Mouse (Mus musculus) forebrain, embryonic 12.5 days (tissue): ENCODE data around the gene Tmem179b. TPM values are rescaled to one million over a fixed set of nuclear protein-coding genes. Genes with fewer than 3 reads are reported as not detected.

Source experiments
- ATAC-seq: fragments of 200-750 bp; cut with Nextera tagmentation; 2 replicates; pipeline ENCODE4 v1.8.0; 2017; ENCODE audit warnings: moderate TSS enrichment; ENCODE audit not compliant: low FRiP score
- H3K27ac ChIP-seq: fragments of 300-500 bp; sonication (generic); 2 replicates; pipeline ENCODE4 v1.5.1; 2016; ENCODE audit warnings: mild to moderate bottlenecking
- H3K27me3 ChIP-seq: fragments of 300-500 bp; sonication (generic); 2 replicates; pipeline ENCODE4 v1.6.1; 2016; ENCODE audit warnings: mild to moderate bottlenecking
- H3K36me3 ChIP-seq: fragments of 300-500 bp; sonication (generic); replicated peaks from 2 replicates; pipeline ENCODE4 v1.6.1; 2016; ENCODE audit warnings: mild to moderate bottlenecking
- H3K4me1 ChIP-seq: fragments of 300-500 bp; sonication (generic); 2 replicates; pipeline ENCODE4 v1.6.1; 2016
- H3K4me2 ChIP-seq: fragments of 300-500 bp; sonication (generic); 2 replicates; pipeline ENCODE4 v1.6.1; 2016; ENCODE audit warnings: mild to moderate bottlenecking, moderate library complexity
- H3K4me3 ChIP-seq: fragments of 300-500 bp; sonication (generic); replicated peaks from 2 replicates; pipeline ENCODE4 v1.5.1; 2016; ENCODE audit warnings: mild to moderate bottlenecking
- H3K9ac ChIP-seq: fragments of 300-500 bp; sonication (generic); 2 replicates; pipeline ENCODE4 v1.6.1; 2016; ENCODE audit warnings: mild to moderate bottlenecking
- H3K9me3 ChIP-seq: fragments of 300-500 bp; sonication (generic); 2 replicates; pipeline ENCODE4 v1.6.1; 2016
- whole genome bisulfite sequencing: fragments of 180-500 bp; shearing (Covaris S2); methylation state at CpG from one replicate; pipeline ENCODE4 v1.1.7; 2016; 5-methylcytosine and 5-hydroxymethylcytosine counted together
- microRNA-seq: library from miRNA; unstranded; fragments of <30 nt; microRNA quantifications from one replicate; pipeline ENCODE4, GENCODE M21; 2017
- polyA plus RNA-seq: library from polyadenylated mRNA; unstranded; fragments of >200 nt; fragmentation: Nextera tagmentation; extraction: Ambion mirVana; gene quantifications from 2 replicates; pipeline ENCODE4 v1.2.1, GENCODE M21; 2016

Tmem179b gene
- polyA plus RNA-seq, 1 experiment from 2014 or later: 36.9 TPM

DNA sequence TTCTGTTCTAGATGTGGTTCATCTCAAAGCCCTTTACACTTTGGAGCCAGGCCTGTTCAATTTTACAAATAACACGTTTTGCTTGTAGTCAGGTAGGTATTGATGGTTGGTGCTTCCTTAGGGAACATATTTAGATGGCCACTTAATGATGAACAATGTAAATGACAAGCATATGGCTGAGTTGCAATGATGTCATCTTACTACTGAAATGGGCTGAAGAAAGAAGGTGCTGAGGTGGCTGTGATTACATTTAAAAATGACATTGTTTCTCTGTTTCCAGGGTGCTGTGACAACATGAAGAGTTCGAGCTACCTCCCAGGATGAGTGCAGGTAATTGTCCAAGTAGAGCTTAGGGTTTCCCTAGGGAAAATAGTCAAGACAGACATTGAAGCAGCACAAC is 49.9 kb downstream of the Tmem179b start:
- peaks cover 29% of the 10 kb centered on the region for H3K36me3 ChIP-seq
- H3K9ac ChIP-seq: peak overlapping the region; percentile 97
- WGBS: 2% methylated on average over 2 of the region's 2 CpGs
- no peaks in the 10 kb centered on the region for H3K27me3 ChIP-seq
- H3K4me1 ChIP-seq: peaks cover 33% of the 10 kb centered on the region
- H3K9me3 ChIP-seq: no peaks in the 10 kb centered on the region
- H3K4me3 ChIP-seq: peak overlapping the region; percentile 76
- no peak for ATAC-seq
- peak overlapping the region; percentile 77 for H3K4me2 ChIP-seq
- peak overlapping the region; percentile 85 for H3K27ac ChIP-seq

DNA sequence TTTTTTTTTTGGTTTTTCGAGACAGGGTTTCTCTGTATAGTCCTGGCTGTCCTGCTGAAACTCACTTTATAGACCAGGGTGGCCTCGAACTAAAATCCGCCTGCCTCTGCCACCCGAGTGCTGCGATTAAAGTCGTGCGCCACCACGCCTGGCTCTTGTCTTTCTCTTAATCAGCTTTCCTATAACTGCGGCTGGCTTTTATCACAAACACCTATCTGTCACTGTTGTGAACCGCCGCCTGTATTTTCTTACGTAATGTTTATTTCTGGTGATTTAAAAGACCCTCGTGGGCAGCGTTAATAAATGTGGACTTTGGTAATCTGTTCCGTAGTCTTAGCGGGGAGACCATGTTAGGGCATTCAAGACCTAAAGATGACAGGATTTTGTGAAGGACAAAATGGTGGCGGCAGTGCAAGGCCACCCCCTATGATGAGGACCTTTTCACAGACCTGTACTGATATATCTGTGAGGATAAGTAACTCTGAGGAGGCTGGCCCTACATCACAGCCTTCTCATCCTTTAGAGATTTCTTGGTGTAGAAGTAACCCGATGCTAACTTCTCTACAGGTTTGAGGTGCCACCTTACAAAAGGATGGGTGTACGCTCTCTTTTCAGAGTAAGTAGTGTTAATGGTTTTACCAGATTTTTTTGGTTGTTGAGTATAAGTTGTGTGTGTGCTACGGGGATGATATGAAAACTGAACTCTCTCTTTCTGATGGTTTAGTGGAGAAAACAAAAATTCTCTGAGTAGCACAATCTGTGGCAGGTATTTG is 50.5 kb downstream of the Tmem179b start:
- Histone ChIP-seq H3K4me3 (peak overlapping the region; percentile 76), H3K27ac (peak overlapping the region; percentile 85), H3K27me3 (no peaks in the 10 kb centered on the region), H3K9ac (peak overlapping the region; percentile 97), H3K4me1 (peaks cover 33% of the 10 kb centered on the region), H3K36me3 (peaks cover 29% of the 10 kb centered on the region), H3K9me3 (no peaks in the 10 kb centered on the region), H3K4me2 (peak overlapping the region; percentile 77)
- ATAC-seq: no peak
- WGBS: under 1% methylated on average over 20 of the region's 20 CpGs

DNA sequence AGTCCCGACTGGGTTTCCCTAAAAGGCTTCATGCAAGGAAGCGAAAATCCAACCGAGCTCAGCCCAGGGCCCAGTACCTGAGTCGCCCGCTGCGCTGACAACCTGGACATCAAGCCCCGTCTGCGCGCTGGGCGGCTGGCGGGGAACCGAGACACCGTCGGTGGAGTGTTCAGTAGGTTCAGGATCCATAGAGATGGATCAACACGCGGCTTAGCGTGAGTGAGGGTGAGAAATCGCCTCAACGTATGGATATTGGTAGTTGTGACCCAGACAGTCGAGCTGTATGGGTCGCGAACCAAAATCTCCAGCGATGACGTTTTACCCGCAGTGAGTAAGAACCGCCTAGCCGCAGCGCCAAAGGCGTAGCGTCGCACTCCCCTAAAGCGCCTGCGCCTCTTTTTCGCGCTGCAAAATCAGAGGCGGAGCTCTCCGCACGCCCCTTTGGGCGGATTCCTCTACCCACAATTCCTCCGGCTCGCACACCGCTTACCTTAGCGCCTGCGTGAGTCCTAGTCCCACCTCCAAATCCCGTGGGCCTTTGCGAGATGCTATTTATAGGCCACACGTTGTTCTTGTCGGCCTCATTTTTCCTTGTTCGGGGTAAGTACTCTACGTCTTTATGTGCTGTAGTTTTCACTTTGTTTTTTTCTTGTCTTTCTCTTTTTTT is 51.2 kb downstream of the Tmem179b start, which contains the start of gene Slc3a2:
TSS of gene Slc3a2 (minus strand) at position 463 of the 667 bp plus-strand sequence.
- peak; percentile 96 for ATAC-seq
- H3K9me3 ChIP-seq: no peaks in the 10 kb centered on the region
- no peaks in the 10 kb centered on the region for H3K27me3 ChIP-seq
- peaks cover 29% of the 10 kb centered on the region for H3K36me3 ChIP-seq
- H3K4me2 ChIP-seq: peak within 1 kb of the TSS; percentile 77
- peak within 1 kb of the TSS; percentile 94 for H3K27ac ChIP-seq
- H3K9ac ChIP-seq: peak within 1 kb of the TSS; percentile 97
- H3K4me1 ChIP-seq: peaks cover 33% of the 10 kb centered on the region
- peak within 1 kb of the TSS; percentile 76 for H3K4me3 ChIP-seq
- under 1% methylated on average over 50 of the region's 50 CpGs for WGBS

DNA sequence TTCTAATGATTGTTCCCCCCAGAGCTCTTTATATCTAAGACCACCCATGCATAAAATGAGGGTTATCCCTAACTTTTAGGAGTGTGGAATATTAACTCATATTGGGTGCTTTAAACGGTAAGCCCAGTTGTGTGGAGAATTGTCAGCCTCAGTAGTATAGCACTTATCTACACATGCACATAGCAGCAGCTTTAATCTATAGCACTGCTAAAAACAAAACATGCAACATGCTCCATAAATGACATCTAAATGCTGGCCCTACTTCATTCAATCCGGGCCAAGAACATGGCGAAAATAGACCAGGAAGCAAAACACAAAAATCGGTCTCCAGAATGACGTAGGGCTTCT is 51.7 kb downstream of the Tmem179b start:
- WGBS: 4% methylated on average over 5 of the region's 5 CpGs
- Histone ChIP-seq H3K27ac (peak overlapping the region; percentile 94), H3K36me3 (peaks cover 29% of the 10 kb centered on the region), H3K4me3 (peak overlapping the region; percentile 76), H3K9me3 (no peaks in the 10 kb centered on the region), H3K27me3 (no peaks in the 10 kb centered on the region), H3K4me1 (peaks cover 33% of the 10 kb centered on the region), H3K9ac (peak overlapping the region; percentile 97), H3K4me2 (peak overlapping the region; percentile 55)
- no peak for ATAC-seq

Small RNA genes within 50 kb of the gene (microRNA-seq; reads per million reads assigned to microRNA genes)
- gene Mir6992: not detected

Other genes starting within 250 kb of the Tmem179b start
- gene Slc22a8, start 183.2 kb downstream of the Tmem179b start, polyA plus RNA-seq: 0.28 and 0.40 TPM in 2 replicates
- 0.70 and 0.87 TPM in 2 replicates for gene Slc22a6, start 156.4 kb downstream of the Tmem179b start, polyA plus RNA-seq
- 0.10 and 0.27 TPM in 2 replicates for gene Chrm1, start 110.7 kb downstream of the Tmem179b start, polyA plus RNA-seq
- 140 and 143 TPM in 2 replicates for gene Slc3a2, start 51.1 kb downstream of the Tmem179b start, polyA plus RNA-seq
- gene Wdr74, start 38.6 kb downstream of the Tmem179b start, polyA plus RNA-seq: 83.7 and 85.9 TPM in 2 replicates
- gene 1700092M07Rik, start 33.7 kb downstream of the Tmem179b start, polyA plus RNA-seq: 2.8 and 3.7 TPM in 2 replicates
- 108 and 114 TPM in 2 replicates for gene Stx5a, start 33.1 kb downstream of the Tmem179b start, polyA plus RNA-seq
- 206 and 225 TPM in 2 replicates for gene Nxf1, start 17.4 kb downstream of the Tmem179b start, polyA plus RNA-seq
- gene Tmem223, start 3.5 kb downstream of the Tmem179b start, polyA plus RNA-seq: 203 and 210 TPM in 2 replicates
- gene Taf6l, start 11.9 kb upstream of the Tmem179b start, polyA plus RNA-seq: 35.9 and 41.5 TPM in 2 replicates
- 158 and 161 TPM in 2 replicates for gene Polr2g, start 24.1 kb upstream of the Tmem179b start, polyA plus RNA-seq
- 6.6 and 7.9 TPM in 2 replicates for gene Zbtb3, start 28.1 kb upstream of the Tmem179b start, polyA plus RNA-seq
- 78.7 and 83.9 TPM in 2 replicates for gene Ttc9c, start 44.9 kb upstream of the Tmem179b start, polyA plus RNA-seq
- 7.2 and 7.8 TPM in 2 replicates for gene Hnrnpul2, start 45.5 kb upstream of the Tmem179b start, polyA plus RNA-seq
- not detected in 2 replicates for gene AC129217.1, start 55.3 kb upstream of the Tmem179b start, polyA plus RNA-seq
- 57.5 and 62.9 TPM in 2 replicates for gene Bscl2, start 63.0 kb upstream of the Tmem179b start, polyA plus RNA-seq
- 131 and 139 TPM in 2 replicates for gene Gng3, start 64.7 kb upstream of the Tmem179b start, polyA plus RNA-seq
- gene Lrrn4cl, start 76.3 kb upstream of the Tmem179b start, polyA plus RNA-seq: 0.26 and 0.60 TPM in 2 replicates
- gene Ubxn1, start 97.0 kb upstream of the Tmem179b start, polyA plus RNA-seq: 178 and 182 TPM in 2 replicates
- 55.2 and 57.3 TPM in 2 replicates for gene Uqcc3, start 106.5 kb upstream of the Tmem179b start, polyA plus RNA-seq
- 104 and 119 TPM in 2 replicates for gene Lbhd1, start 109.3 kb upstream of the Tmem179b start, polyA plus RNA-seq
- gene Gm49403, start 109.5 kb upstream of the Tmem179b start, polyA plus RNA-seq: not detected in 2 replicates
- gene 1810009A15Rik, start 114.4 kb upstream of the Tmem179b start, polyA plus RNA-seq: 91.0 and 104 TPM in 2 replicates
- gene Gm49416, start 114.5 kb upstream of the Tmem179b start, polyA plus RNA-seq: not detected in 2 replicates
- gene Ints5, start 118.5 kb upstream of the Tmem179b start, polyA plus RNA-seq: 48.1 and 52.6 TPM in 2 replicates
- gene Ganab, start 123.6 kb upstream of the Tmem179b start, polyA plus RNA-seq: 106 and 113 TPM in 2 replicates
- gene B3gat3, start 145.9 kb upstream of the Tmem179b start, polyA plus RNA-seq: 64.4 and 64.8 TPM in 2 replicates
- 1.3 and 2.5 TPM in 2 replicates for gene Rom1, start 154.9 kb upstream of the Tmem179b start, polyA plus RNA-seq
- gene Eml3, start 155.1 kb upstream of the Tmem179b start, polyA plus RNA-seq: 13.2 and 13.8 TPM in 2 replicates
- 193 and 206 TPM in 2 replicates for gene Mta2, start 167.4 kb upstream of the Tmem179b start, polyA plus RNA-seq
- gene Tut1, start 179.4 kb upstream of the Tmem179b start, polyA plus RNA-seq: 36.9 and 37.0 TPM in 2 replicates
- 365 and 373 TPM in 2 replicates for gene Eef1g, start 192.6 kb upstream of the Tmem179b start, polyA plus RNA-seq
- 6.4 and 8.5 TPM in 2 replicates for gene Ahnak, start 214.8 kb upstream of the Tmem179b start, polyA plus RNA-seq